Mouse (Mus musculus): ENCODE results near the gene Irs3.

Gene Irs3

GRCm38 (mm10) chr5:137654746-137655145 is 9.2 kb upstream of the Irs3 start:
- DNase-seq = no peak

GRCm38 (mm10) chr5:137653366-137653765 is 7.9 kb upstream of the Irs3 start:
- DNase-seq = no peak

DNA sequence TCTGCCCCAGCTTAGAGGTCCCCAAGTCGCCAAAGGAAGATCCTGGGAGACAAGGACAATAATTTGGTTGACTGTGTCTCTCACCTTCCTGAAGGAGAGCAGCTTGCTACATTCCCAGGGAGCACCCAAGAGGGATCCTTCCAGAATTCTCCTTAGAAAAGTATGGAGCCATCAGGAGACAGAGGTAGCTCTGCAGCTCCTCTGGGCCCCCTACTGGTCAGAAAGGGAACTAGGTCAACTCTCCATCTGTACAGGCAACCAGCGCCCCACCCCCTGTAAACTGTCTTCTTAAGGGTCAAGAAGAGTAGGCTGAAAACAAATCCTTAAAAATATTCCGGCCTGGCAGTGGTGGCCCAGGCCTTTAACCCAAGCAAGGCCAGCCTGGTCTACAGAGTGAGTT is 7.0 kb upstream of the Irs3 start:
- DNase-seq = peak; percentile 74

- DNase-seq = peak; percentile 50
Measured at GRCm38 (mm10) chr5:137649669-137650571, 4.4 kb upstream of the Irs3 start.

- DNase-seq = no peak
Measured at GRCm38 (mm10) chr5:137649251-137649650, 3.7 kb upstream of the Irs3 start.

GRCm38 (mm10) chr5:137647827-137648601 is 2.5 kb upstream of the Irs3 start:
- DNase-seq = no peak

- peak; percentile 62 for DNase-seq
Measured at GRCm38 (mm10) chr5:137645091-137645651, 343 bp downstream of the Irs3 start.

DNA sequence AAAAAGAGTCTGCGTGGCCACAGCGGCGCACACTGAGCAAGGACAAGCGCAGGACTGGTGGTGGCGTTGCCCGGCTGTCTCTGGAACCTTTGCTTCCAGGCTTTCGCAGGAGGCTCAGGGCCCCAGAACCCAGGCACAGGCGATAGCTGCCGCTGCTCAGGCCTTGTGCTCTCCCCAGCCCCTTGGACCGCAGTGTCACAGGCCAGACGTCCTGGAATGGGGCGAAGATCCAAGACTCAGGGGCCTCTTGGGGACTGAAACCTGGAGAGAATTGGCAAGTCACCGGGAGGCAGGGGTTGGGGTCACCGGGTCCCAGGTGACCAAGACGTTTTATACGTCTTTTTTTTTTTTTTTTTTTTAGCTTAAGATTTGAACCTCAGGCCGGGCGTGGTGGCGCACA is 1.0 kb downstream of the Irs3 start:
- no peak for DNase-seq

DNA sequence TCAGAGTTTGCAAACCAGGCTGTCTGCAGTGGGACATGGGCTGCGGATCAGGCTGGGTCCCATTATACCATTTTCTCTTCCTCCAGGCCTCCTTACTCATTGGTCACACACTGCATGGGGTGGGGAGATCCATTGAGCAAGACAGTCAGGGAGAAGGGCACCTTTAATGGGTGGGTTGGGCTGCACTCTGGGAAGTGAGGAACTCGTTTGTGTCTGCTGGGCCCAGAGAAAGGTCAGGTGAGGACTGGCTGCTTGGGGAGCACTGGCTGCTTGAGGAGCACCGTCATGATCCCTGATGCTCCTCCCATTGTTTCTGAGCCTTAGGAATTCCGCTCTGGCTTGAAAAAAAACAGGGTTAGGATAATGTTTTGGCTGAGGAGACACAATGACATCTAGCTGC is 2.6 kb downstream of the Irs3 start:
- no peak for DNase-seq

DNA sequence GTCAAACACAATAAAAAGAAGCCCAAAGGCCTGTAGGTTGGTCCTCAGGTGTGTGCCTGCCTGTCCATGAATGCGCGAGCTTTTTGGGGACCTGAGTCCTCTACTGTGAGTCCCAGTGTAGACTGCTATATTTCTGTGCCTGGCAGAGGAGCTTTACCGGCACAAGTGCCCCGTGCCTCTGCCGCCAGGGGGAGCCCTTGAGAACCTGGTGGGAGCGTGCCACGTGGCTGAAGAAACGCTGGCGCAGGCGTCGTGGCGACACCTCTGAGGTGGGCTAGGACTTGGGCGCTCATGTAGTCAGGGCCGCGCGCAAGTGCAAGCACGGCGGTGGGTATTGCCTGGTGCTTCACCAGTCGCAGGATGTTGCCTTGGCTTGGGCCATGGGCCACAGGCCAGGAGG is 4.5 kb downstream of the Irs3 start, which contains the start of gene Sap25:
Gene Sap25, plus strand, starts transcription at position 281 of the 400 bp plus-strand sequence.
- peak; percentile 70 for DNase-seq

GRCm38 (mm10) chr5:137639472-137639871 is 6.0 kb downstream of the Irs3 start:
- no peak for DNase-seq

DNA sequence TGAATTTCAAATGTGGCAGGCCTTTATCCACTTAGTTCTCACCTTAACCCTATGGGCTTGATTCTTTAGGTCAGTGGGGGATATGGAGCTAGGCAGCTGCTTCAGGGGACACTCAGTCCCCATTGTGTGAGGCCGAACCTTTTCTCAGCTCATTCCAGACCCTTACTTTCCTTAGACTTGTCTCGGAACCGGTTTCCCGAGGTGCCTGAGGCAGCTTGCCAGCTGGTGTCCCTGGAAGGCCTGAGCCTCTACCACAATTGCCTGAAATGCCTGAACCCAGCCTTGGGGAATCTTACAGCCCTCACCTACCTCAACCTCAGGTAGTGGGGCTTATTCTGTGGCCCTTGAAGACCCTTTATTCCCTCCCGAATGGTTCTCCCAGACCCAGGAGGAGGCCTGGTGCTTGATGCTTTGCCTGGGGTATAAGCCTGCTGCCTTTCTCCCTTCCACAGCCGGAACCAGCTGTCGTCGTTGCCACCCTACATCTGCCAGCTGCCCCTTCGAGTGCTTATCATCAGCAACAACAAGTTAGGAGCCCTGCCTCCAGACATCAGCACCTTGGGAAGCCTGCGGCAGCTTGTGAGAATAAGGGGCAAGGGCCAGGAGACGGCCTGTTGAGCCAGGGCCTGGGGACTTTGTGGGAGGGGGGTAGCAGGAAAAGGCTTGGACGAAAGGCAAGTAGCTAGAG is 12.0 kb downstream of the Irs3 start:
- no peak for DNase-seq

DNA sequence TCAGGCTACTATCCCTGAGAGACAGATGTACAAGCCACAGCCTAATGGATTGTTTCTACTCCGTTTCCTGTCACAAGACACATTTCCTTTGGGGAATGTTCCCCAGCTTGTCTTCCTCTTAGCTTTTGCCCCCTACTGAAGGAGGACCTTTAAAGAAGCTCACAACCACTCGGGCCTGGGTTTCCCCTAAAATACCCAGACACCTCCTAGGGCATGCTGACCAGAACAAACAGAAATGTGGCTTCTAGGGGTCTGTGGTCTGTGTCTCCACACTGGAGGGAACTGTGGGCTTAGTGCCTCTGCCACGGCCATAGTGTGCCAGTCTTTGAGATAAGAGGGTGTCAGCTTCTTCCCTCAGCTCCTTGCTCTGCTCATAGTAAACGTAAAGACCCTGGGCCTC is 13.9 kb downstream of the Irs3 start:
- DNase-seq = no peak

GRCm38 (mm10) chr5:137631171-137631570 is 14.3 kb downstream of the Irs3 start:
- DNase-seq = peak; percentile 49

DNA sequence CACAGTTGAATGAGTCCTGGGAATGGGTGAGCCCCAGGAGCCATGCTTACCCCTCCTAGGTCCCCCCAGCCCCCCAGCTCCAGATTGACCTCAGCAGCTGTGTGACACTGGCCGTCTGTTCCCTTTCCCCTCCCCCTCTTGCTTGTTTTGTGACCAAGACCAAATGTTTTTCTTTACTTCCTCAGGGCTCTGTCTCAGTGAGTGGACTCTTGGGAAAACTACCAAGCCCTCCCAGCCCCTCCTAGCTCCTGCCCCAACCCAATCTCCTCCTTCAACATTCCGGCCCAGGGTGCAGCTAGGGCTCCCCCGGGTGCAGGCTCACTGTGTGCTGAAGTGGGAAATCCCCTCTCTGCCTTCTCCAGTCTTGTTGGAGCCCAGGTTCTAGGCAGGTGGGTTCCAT is 14.9 kb downstream of the Irs3 start:
- DNase-seq = no peak

- peak; percentile 63 for DNase-seq
Measured at GRCm38 (mm10) chr5:137629906-137630545, 15.5 kb downstream of the Irs3 start.

GRCm38 (mm10) chr5:137629306-137629721 is 16.2 kb downstream of the Irs3 start:
- DNase-seq = peak; percentile 82

DNA sequence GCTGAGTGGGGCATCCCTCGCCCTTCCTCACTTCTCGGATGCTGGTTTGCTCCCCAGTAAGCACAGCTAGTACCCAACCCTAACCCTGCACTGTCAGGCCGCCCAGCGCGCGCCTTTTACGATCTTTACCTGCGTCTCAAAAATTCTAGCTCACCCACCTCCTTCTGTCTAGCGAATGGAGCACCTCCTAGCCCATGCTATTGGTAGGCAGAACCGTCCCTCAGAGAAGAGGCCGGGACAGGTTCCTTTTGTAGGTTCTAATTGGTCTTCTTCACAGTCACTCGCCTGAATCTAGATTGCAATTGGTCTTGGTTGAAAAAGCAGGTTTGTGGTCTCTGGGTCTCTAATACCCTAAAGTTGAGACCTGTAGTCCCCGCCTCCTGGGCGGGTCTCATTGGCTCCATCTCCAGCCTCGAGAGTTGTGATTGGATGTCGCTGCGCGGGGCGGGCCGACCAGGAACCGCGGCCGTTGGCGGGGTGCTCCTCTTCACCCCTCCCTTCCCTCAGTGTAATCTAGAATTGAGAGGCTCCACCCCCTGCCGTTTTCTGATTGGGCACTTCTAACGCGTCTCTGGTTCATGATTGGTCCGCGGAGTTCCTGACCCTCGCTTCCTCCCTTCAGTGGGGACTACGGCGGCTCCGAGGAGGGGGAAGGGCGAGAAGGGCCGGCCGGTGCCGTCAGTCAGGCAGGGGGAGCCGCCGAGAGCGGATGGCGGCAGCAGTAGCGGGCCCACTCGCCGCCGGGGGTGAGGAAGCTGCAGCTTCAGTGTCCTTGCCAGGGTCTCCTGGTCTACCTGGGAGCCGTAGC is 16.8 kb downstream of the Irs3 start, which contains the start of the genes Fbxo24, Lrch4 and Gm20605:
Gene Fbxo24, minus strand, starts transcription at position 505 of the 808 bp plus-strand sequence.
Gene Lrch4, plus strand, starts transcription at position 624 of the 808 bp plus-strand sequence.
Gene Gm20605, plus strand, starts transcription at position 678 of the 808 bp plus-strand sequence.
- DNase-seq = peak; percentile 99

DNA sequence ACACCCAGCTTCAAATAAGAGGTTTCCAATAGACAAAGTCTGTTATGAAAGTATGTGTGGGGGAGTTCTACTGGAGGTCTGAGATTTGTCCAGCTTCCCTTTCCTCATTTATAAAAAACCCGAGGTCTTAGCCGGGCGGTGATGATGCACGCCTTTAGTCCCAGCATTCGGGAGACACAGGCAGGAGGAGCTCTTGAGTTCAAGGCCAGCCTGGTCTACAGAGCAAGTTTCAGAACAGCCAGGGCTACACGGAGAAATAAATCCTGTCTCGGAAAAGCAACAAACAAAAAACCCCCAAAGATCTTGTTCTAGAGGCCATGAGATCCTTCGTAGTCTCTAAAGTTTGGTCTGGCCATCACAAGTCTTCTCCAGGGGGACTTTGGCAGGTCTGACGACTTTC is 17.5 kb downstream of the Irs3 start:
- no peak for DNase-seq

DNA sequence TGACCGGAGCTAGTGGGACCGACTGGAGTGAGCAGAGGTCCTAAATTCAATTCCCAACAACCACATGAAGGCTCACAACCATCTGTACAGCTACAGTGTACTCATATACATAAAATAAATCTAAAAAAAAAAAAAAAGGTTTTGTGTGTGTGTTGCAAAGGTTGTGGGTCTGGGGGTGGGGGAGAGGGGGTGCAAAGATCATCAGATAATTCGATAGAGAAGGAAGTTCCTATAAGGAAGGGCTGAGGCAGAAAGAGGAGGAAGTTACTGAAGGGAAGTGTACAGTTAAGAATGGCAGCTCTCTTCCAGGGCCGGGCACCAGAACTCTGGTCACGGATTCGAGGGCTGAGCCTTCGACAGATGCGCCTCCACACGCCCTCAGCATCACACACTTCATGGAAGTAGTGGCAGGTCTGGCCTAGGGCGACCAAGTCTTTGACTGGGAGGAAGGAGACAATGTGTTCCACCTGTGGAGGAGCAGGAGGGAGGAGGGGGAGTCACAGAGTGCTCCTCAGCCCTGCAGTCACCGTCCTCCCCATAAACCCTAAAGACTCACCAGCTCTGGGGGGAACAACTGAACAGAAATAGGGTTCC is 21.5 kb downstream of the Irs3 start:
- DNase-seq = no peak

DNA sequence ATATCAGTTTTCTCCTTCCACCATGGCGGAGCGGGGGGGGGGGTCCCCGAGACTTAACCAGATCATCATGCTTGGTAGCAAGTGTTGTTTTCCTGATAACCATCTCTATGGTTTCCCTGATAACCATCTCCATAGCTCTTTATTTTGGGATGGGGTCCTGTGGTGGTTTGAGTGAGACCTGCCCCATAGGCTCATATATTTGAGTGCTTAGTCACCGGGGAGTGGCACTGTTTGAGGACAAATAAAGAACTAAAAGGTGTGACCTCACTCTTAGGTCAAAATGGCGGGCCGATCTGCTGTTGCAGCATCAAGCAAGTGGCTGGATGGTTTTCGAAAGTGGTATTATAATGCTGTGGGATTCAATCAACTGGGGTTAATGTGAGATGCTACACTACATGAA is 30.2 kb downstream of the Irs3 start:
- DNase-seq = no peak

All from liver (tissue).